Mouse (Mus musculus) ES-E14 (cell line): ENCODE measurements around the gene Dlx5. TPM values are rescaled to one million over a fixed set of nuclear protein-coding genes. Genes with fewer than 3 reads are reported as not detected.

Experiments used
- DNase-seq: peaks from one replicate; pipeline ENCODE4 v3.0.0-alpha.2; 2013; ENCODE audit warnings: low read depth, low spot score
- H3K27ac ChIP-seq: 2 replicates; pipeline ENCODE4 v1.5.1; 2012; ENCODE audit warnings: low read depth, mild to moderate bottlenecking, low read length, moderate library complexity, mixed read lengths; ENCODE audit not compliant: poor library complexity, insufficient read depth, severe bottlenecking
- H3K36me3 ChIP-seq: 2 replicates; pipeline ENCODE4 v1.6.1; 2012; ENCODE audit warnings: mild to moderate bottlenecking, low read length, moderate library complexity, mixed read lengths; ENCODE audit not compliant: control insufficient read depth, poor library complexity, insufficient read depth, severe bottlenecking
- H3K4me1 ChIP-seq, 2 experiments: fragments of 150-350 bp in 1 of 2; sonication (generic) in 1 of 2; 2 replicates each; pipeline ENCODE4 v1.6.1; 2012; ENCODE audit warnings: low read length in 2 of 2, mild to moderate bottlenecking in 1 of 2, mixed read lengths in 1 of 2; ENCODE audit not compliant: control insufficient read depth in 2 of 2, insufficient read depth in 2 of 2, poor library complexity in 1 of 2
- H3K4me3 ChIP-seq, 2 experiments: fragments of 150-350 bp in 1 of 2; sonication (generic) in 1 of 2; 2 replicates each; pipeline ENCODE4 v1.5.1; 2012; ENCODE audit warnings: low read length in 2 of 2, low read depth in 1 of 2, mild to moderate bottlenecking in 1 of 2, mixed read lengths in 1 of 2; ENCODE audit not compliant: insufficient read depth in 1 of 2, poor library complexity in 1 of 2, severe bottlenecking in 1 of 2
- H3K9ac ChIP-seq: 2 replicates; pipeline ENCODE4 v1.6.1; 2012; ENCODE audit warnings: low read depth, mild to moderate bottlenecking, low read length, mixed read lengths; ENCODE audit not compliant: poor library complexity, insufficient read depth, severe bottlenecking
- H3K9me3 ChIP-seq: fragments of 150-350 bp; sonication (generic); 2 replicates; pipeline ENCODE4 v1.6.1; 2012; ENCODE audit warnings: low read depth, mild to moderate bottlenecking, low read length; ENCODE audit not compliant: control insufficient read depth, insufficient read depth
- CHD2 ChIP-seq: IDR thresholded peaks from 2 replicates; pipeline ENCODE4 v1.6.1; 2014; ENCODE audit warnings: mild to moderate bottlenecking, low read depth, low read length, inconsistent platforms
- HCFC1 ChIP-seq: IDR thresholded peaks from 2 replicates; pipeline ENCODE4 v1.6.1; 2012; ENCODE audit warnings: low read length, inconsistent platforms, borderline replicate concordance; ENCODE audit not compliant: insufficient read depth
- MAFK ChIP-seq: IDR thresholded peaks from 2 replicates; pipeline ENCODE4 v1.6.1; 2014; ENCODE audit warnings: mild to moderate bottlenecking, low read depth, low read length, inconsistent platforms; ENCODE audit not compliant: insufficient read depth
- ZC3H11A ChIP-seq: IDR thresholded peaks from 2 replicates; pipeline ENCODE4 v1.6.1; 2012; ENCODE audit warnings: low read depth, mild to moderate bottlenecking, inconsistent platforms, low read length, borderline replicate concordance
- ZNF384 ChIP-seq: IDR thresholded peaks from 2 replicates; pipeline ENCODE4 v1.6.1; 2012; ENCODE audit warnings: low read depth, low read length, inconsistent platforms
- in situ Hi-C, 2 experiments: fragments of 600-800 bp; cut with MboI; formaldehyde crosslinking; loops; one replicate each; pipeline ENCODE4 v1.15.1; 2025; ENCODE audit warnings: low sequenced_read_pairs in 2 of 2, inconsistent platforms in 1 of 2; ENCODE audit not compliant: unreplicated experiment in 2 of 2
- total RNA-seq: library from RNA; depleted of rRNA; stranded (reverse); fragments of 300-350 nt; gene quantifications from 2 replicates; pipeline ENCODE4 v1.2.3, GENCODE M21; 2012

The Dlx5 gene
- total RNA-seq, 1 experiment: not detected

- H3K4me3 ChIP-seq: no peak overlapping the region
- TF ChIP-seq CHD2 (no peak), HCFC1 (no peak), ZNF384 (no peak), ZC3H11A (no peak), MAFK (no peak)
- in situ Hi-C loops: loop anchor here (25.0 kb wide), 2 partner anchors 599 to 874 kb away; no protein-coding TSS in a partner anchor
These were observed 4.3 kb upstream of the Dlx5 start for GRCm38 (mm10) chr6:6886225-6886624.

GRCm38 (mm10) chr6:6884897-6885296 lies 3.0 kb upstream of the Dlx5 start:
- TF ChIP-seq ZC3H11A (peak; percentile 62; the same call in 1 of the 2 replicates), MAFK (peak; percentile 42; the same call in 1 of the 2 replicates), CHD2 (no peak)
- no peaks in the 10 kb centered on the region for H3K9me3 ChIP-seq
- H3K4me1 ChIP-seq: 0 out of 4 replicates have a peak, but pooled peaks cover 0 to 7% of the 10 kb centered on the region in 2 experiments
- no peak overlapping the region for H3K27ac ChIP-seq
- no peak overlapping the region for H3K9ac ChIP-seq
- in situ Hi-C loops: loop anchor here (25.0 kb wide), 2 partner anchors 598 to 873 kb away; no protein-coding TSS in a partner anchor
- no peak overlapping the region for H3K4me3 ChIP-seq
- no peak for DNase-seq
- no peaks in the 10 kb centered on the region for H3K36me3 ChIP-seq

More at GRCm38 (mm10) chr6:6886225-6886624, 4.3 kb upstream of the Dlx5 start:
- Histone ChIP-seq H3K36me3 (no peaks in the 10 kb centered on the region), H3K4me1 (0 out of 4 replicates have a peak, but pooled peaks cover 0 to 5% of the 10 kb centered on the region in 2 experiments), H3K27ac (no peak overlapping the region), H3K9me3 (no peaks in the 10 kb centered on the region), H3K9ac (no peak overlapping the region)
- DNase-seq: no peak

GRCm38 (mm10) chr6:6882266-6882797 lies 447 bp upstream of the Dlx5 start:
- no peaks in the 10 kb centered on the region for H3K36me3 ChIP-seq
- no peak for DNase-seq
- TF ChIP-seq ZC3H11A (no peak), CHD2 (no peak), MAFK (no peak), HCFC1 (no peak), ZNF384 (no peak)
- no peaks in the 10 kb centered on the region for H3K9me3 ChIP-seq
- no peak overlapping the region for H3K27ac ChIP-seq
- H3K9ac ChIP-seq: no peak overlapping the region
- H3K4me1 ChIP-seq: peaks cover 0 to 9% of the 10 kb centered on the region in 2 experiments; a peak in 1 of 4 replicates
- no peak overlapping the region for H3K4me3 ChIP-seq
- in situ Hi-C loops: loop anchor here (25.0 kb wide), 2 partner anchors 595 to 870 kb away; no protein-coding TSS in a partner anchor

- Histone ChIP-seq H3K27ac (no peak overlapping the region), H3K4me1 (peaks cover 0 to 9% of the 10 kb centered on the region in 2 experiments; a peak in 1 of 4 replicates), H3K36me3 (no peaks in the 10 kb centered on the region), H3K9me3 (no peaks in the 10 kb centered on the region), H3K4me3 (peak overlapping the region; percentile 42 to 52; a peak in 3 of 4 replicates), H3K9ac (no peak overlapping the region)
- no peak for TF ChIP-seq ZC3H11A
- no peak for TF ChIP-seq CHD2
- TF ChIP-seq HCFC1: no peak
- TF ChIP-seq MAFK: no peak
- no peak for TF ChIP-seq ZNF384
- no peak for DNase-seq
- in situ Hi-C loops: loop anchor here (25.0 kb wide), 2 partner anchors 594 to 869 kb away; no protein-coding TSS in a partner anchor
These were observed 709 bp downstream of the Dlx5 start for GRCm38 (mm10) chr6:6881115-6881637.
